Mouse (Mus musculus) thymus, adult 2 months (tissue): ENCODE results near the gene Synpo2l.

Source experiments
- CTCF ChIP-seq: fragments of 200-500 bp; IDR thresholded peaks from 2 replicates; pipeline ENCODE4 v1.5.1; 2012; ENCODE audit warnings: mild to moderate bottlenecking, control low read depth, low read length, moderate library complexity, borderline replicate concordance; ENCODE audit not compliant: control insufficient read depth, poor library complexity, insufficient read depth; ENCODE audit errors: extremely low read depth
- POLR2A ChIP-seq: fragments of 200-500 bp; IDR thresholded peaks from 2 replicates; pipeline ENCODE4 v1.6.1; 2012; ENCODE audit warnings: mild to moderate bottlenecking, low read length, control low read depth, moderate library complexity; ENCODE audit not compliant: control insufficient read depth, poor library complexity, insufficient read depth; ENCODE audit errors: extremely low read depth

DNA sequence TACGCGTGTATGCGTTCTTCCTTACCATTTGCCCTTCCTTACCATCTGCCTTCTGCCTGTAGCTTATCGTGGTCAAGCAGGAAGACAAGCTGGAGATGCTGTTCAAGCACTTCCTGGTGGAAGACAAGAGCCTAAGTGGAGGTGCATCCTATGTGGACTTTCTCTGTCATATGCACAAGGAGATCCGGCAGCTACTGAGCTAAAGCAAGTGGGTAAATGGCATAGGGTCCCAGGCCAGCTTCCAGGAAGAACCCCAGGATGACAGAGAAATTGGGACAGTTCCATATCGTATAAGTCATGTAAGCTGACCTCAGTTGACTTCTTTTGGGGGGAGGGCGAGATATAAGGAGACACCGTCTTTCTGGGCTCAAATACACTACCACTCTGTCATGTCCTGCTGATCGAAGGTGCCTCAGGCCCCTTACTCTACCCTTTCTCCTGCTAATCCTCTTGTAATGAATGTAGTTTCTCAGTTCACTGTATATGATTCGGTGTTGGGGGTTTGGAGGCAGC, 25.5 kb upstream of the Synpo2l start:
- TF ChIP-seq POLR2A (no peak), CTCF (no peak)
